Mouse (Mus musculus): Measurements from ENCODE around the gene Pirt. TPM values are rescaled to one million over a fixed set of nuclear protein-coding genes. Genes with fewer than 3 reads are reported as not detected.

Pirt gene
- polyA plus RNA-seq, 1 experiment from 2014 or later = 5.6 TPM

DNA sequence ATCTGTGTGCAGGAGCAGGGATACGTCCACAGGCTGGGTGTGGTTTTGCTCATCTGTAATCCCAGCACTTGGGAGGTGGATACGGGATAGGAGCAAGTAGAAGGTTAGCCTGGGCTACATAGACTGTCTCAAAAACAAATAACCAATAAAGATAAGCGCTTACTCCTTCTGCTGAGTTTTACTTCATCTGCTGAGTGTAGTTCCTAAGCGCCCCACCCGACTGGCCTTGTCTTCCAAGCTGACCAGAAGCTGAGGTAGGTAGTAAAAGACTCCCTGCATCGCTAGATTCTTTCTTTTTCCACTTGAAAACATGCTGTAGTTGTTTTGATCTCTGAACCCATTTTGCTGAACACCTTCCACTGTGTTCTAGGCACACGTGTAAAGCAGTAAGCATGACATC lies 9.0 kb upstream of the Pirt start:
- Histone ChIP-seq H3K9ac (ENCODE audit: low read length) (no peak overlapping the region), H3K27ac (ENCODE audit: low read depth) (no peak overlapping the region), H3K4me2 (ENCODE audit: low read length) (no peak overlapping the region), H3K36me3 (ENCODE audit: control insufficient read depth, insufficient read depth, low read length) (no peaks in the 10 kb centered on the region), H3K4me3 (ENCODE audit: low read depth, low read length) (no peak overlapping the region), H3K4me1 (replicated peaks; ENCODE audit: control insufficient read depth, insufficient read depth, low read length) (peaks cover 7% of the 10 kb centered on the region), H3K9me3 (ENCODE audit: control insufficient read depth, low read length) (peaks cover 3% of the 10 kb centered on the region; the same call in 1 of the 2 replicates), H3K27me3 (replicated peaks; ENCODE audit: control insufficient read depth, insufficient read depth, low read length) (no peaks in the 10 kb centered on the region)
- DNase-seq (ENCODE audit: low spot score) = no peak
- WGBS = 90% methylated on average over 7 of the region's 7 CpGs
- no peak for ATAC-seq (replicated peaks; ENCODE audit: low FRiP score, low TSS enrichment, low read depth)

DNA sequence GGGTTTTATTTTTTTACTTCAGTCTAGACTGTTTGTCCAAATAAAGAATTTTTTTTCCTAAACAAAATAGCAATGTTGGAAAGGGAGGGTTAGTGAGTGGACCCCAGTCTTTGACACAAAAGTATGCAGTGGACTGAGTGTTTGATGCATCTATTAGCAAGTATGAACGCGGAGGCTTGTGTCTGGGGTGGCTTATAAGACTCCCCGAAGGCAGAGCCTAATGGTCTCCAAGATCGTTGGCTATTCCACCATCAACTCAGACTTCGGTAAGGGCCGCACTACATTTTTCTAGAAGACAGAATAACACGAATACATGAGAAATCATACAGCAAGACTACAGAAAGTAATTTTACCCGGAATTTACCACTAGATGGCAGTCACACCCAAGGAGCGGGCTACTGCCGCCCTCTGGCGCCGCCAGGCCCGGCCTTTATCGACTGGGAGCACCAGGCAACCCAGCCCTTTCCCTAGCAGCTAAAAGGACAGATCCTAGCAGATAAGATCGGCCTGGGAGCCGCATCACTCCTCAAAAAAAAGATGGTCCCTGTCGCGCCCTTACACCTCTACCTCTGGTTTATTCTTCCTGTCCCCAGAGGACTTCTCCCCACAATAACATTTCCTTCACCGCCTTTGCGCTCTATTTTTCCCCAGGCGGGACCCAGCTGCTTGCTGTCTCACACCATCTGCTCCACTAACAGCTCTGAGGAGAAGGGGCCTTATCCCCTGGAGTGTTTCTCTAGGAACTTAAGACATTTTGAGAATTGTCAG lies 6.0 kb upstream of the Pirt start:
- Histone ChIP-seq H3K36me3 (ENCODE audit: control insufficient read depth, insufficient read depth, low read length) (no peaks in the 10 kb centered on the region), H3K27ac (ENCODE audit: low read depth) (peak overlapping the region; percentile 59; the same call in 1 of the 2 replicates), H3K4me2 (ENCODE audit: low read length) (peak overlapping the region; percentile 39), H3K4me3 (ENCODE audit: low read depth, low read length) (0 out of 2 replicates have a peak overlapping the region, but pooled peaks have one; percentile 11), H3K9ac (ENCODE audit: low read length) (0 out of 2 replicates have a peak overlapping the region, but pooled peaks have one; percentile 20), H3K9me3 (ENCODE audit: control insufficient read depth, low read length) (peaks cover 3% of the 10 kb centered on the region; the same call in 1 of the 2 replicates), H3K4me1 (replicated peaks; ENCODE audit: control insufficient read depth, insufficient read depth, low read length) (peaks cover 7% of the 10 kb centered on the region), H3K27me3 (replicated peaks; ENCODE audit: control insufficient read depth, insufficient read depth, low read length) (no peaks in the 10 kb centered on the region)
- DNase-seq (ENCODE audit: low spot score) (peak; percentile 83), ATAC-seq (replicated peaks; ENCODE audit: low FRiP score, low TSS enrichment, low read depth) (peak; percentile 81; the same call in 1 of the 2 replicates)
- WGBS = 13% methylated on average over 21 of the region's 21 CpGs

DNA sequence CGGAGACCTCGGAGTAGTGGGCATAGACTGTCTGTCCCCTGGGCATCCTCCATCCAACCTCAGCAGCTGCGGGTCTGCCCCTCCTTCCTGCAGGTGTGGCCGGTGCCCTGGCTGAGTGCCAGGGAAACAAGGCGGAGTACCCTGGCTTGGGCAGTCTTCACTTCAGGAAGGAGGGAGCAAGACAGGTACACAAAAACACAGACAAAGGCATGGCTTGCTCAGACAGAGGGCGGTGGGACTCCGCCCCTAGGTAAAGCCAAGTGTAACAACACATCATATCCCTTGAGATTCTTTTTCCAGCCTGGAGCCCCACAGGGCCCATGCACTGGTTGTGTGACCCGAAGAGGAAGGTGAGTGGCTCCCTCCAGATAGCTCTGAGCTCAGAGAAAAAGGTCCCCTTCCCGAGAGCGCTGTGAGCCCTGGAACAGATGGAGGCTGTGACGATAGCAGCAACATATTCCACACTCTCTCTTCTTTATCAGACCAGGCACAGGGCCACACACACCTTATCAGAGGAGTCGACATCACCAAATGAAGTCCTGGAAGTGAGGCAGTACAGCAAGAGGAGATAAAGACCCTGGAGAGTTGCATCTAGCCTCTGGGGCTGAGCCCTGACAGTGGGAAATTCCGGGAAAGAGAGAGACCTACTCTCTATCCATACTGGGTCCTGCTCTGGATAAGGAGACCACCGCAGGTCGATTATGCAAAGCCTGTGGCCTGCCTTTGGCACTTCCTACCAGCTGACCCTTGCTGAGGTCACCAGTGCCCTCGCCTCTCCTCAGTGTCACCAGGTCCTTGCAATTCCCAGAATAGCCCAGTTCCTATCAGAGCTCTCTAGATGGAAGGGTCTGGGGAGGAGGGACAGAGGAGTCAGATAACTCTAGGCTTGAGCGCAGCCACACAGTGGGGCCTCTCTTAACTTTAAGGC lies 1.0 kb downstream of the Pirt start:
- WGBS = 50% methylated on average over 17 of the region's 17 CpGs
- Histone ChIP-seq H3K4me2 (ENCODE audit: low read length) (no peak overlapping the region), H3K27ac (ENCODE audit: low read depth) (no peak overlapping the region), H3K9me3 (ENCODE audit: control insufficient read depth, low read length) (no peaks in the 10 kb centered on the region), H3K4me3 (ENCODE audit: low read depth, low read length) (no peak overlapping the region), H3K36me3 (ENCODE audit: control insufficient read depth, insufficient read depth, low read length) (no peaks in the 10 kb centered on the region), H3K27me3 (replicated peaks; ENCODE audit: control insufficient read depth, insufficient read depth, low read length) (no peaks in the 10 kb centered on the region), H3K9ac (ENCODE audit: low read length) (no peak overlapping the region), H3K4me1 (replicated peaks; ENCODE audit: control insufficient read depth, insufficient read depth, low read length) (no peaks in the 10 kb centered on the region; the same call in 1 of the 2 replicates)
- peak; percentile 68; the same call in 1 of the 2 replicates for ATAC-seq (replicated peaks; ENCODE audit: low FRiP score, low TSS enrichment, low read depth)
- no peak for DNase-seq (ENCODE audit: low spot score)

DNA sequence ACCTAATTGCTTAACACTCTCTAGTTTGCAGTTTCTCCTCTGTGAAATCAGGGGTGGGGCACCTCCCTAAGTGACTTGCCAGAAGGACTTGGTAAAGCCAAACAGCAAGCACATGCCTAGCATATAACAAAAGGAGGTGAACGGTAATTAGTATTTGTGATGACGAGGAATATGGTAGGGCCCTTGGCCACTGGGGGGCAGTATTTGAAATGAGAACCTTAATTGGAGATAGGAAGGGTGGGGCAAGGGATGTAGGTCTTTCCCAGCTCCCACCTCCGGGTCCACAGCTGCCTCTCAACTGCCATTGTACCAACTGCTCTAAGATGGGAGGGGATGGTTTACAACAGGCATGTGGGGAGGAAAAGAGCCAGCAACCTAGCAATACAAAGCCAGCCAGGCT lies 2.5 kb downstream of the Pirt start:
- ATAC-seq (replicated peaks; ENCODE audit: low FRiP score, low TSS enrichment, low read depth) = no peak
- 34% methylated on average over 3 of the region's 3 CpGs for WGBS

DNA sequence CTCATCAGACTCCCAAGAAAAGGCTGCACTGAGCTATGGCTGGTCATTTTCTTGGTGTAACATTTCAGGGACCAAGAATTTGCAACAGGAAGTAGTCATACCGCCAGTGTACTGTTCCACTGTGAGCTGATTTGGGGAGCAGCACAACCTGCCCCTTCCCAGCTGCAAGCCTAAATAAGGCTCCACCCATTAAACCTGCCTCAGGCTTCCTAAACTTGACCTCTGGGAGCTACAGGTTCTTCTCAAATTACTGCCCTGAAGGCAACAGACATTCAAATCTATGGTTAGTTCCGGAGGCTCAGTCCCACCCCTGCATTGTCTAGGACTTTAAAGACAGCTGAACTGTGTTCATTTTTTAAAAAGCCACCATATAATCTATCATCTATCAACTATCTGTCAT lies 8.2 kb downstream of the Pirt start:
- H3K4me1 ChIP-seq (replicated peaks; ENCODE audit: control insufficient read depth, insufficient read depth, low read length) = no peaks in the 10 kb centered on the region; the same call in 1 of the 2 replicates
- H3K27me3 ChIP-seq (replicated peaks; ENCODE audit: control insufficient read depth, insufficient read depth, low read length) = no peaks in the 10 kb centered on the region
- WGBS = 69% methylated on average over 2 of the region's 2 CpGs
- DNase-seq (ENCODE audit: low spot score) = no peak
- no peak overlapping the region for H3K27ac ChIP-seq (ENCODE audit: low read depth)
- H3K4me3 ChIP-seq (ENCODE audit: low read depth, low read length) = no peak overlapping the region
- no peak overlapping the region for H3K4me2 ChIP-seq (ENCODE audit: low read length)
- no peaks in the 10 kb centered on the region for H3K9me3 ChIP-seq (ENCODE audit: control insufficient read depth, low read length)
- ATAC-seq (replicated peaks; ENCODE audit: low FRiP score, low TSS enrichment, low read depth) = no peak
- no peaks in the 10 kb centered on the region for H3K36me3 ChIP-seq (ENCODE audit: control insufficient read depth, insufficient read depth, low read length)
- H3K9ac ChIP-seq (ENCODE audit: low read length) = no peak overlapping the region

More for the DNA sequence above, 2.5 kb downstream of the Pirt start:
- no peaks in the 10 kb centered on the region for H3K27me3 ChIP-seq (replicated peaks; ENCODE audit: control insufficient read depth, insufficient read depth, low read length)
- H3K4me1 ChIP-seq (replicated peaks; ENCODE audit: control insufficient read depth, insufficient read depth, low read length) = no peaks in the 10 kb centered on the region; the same call in 1 of the 2 replicates
- H3K4me2 ChIP-seq (ENCODE audit: low read length) = no peak overlapping the region
- no peaks in the 10 kb centered on the region for H3K9me3 ChIP-seq (ENCODE audit: control insufficient read depth, low read length)
- no peaks in the 10 kb centered on the region for H3K36me3 ChIP-seq (ENCODE audit: control insufficient read depth, insufficient read depth, low read length)
- H3K9ac ChIP-seq (ENCODE audit: low read length) = no peak overlapping the region
- no peak for DNase-seq (ENCODE audit: low spot score)
- H3K27ac ChIP-seq (ENCODE audit: low read depth) = no peak overlapping the region
- H3K4me3 ChIP-seq (ENCODE audit: low read depth, low read length) = no peak overlapping the region

DNA sequence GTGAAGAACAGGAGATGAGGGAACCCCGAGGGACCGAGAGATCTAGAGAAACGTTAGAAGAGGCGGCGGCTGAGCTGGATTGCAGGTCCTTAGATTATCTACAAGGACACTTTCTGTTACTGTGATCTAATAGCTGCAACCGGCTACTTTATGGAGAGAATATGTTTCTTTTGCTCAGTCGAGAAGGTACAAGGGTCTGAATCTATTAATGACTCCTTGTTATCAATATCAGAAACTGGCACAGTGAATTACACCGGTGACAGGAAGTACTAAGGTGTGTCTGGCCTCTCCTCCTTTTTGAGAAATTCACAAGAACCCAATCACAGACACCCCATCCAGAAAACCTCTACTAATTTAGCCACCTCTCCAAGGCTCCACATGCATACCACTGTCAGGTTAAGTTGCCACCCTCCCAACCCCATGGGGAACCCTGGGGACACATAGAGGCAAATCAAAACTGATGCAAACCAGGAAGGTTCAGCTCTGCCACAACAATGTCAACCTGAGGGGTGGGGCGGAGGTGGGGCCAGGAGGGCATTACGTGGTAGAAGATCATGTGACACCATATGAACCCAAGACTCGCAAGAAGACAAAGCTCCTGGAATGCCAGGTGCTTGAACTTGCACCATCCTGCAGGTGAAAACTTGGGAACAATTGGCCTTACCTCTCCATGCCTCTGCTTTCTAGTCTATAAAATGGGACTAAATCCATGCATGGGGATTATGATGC lies 12.5 kb downstream of the Pirt start:
- Histone ChIP-seq H3K27me3 (replicated peaks; ENCODE audit: control insufficient read depth, insufficient read depth, low read length) (no peaks in the 10 kb centered on the region), H3K9me3 (ENCODE audit: control insufficient read depth, low read length) (no peaks in the 10 kb centered on the region), H3K4me1 (replicated peaks; ENCODE audit: control insufficient read depth, insufficient read depth, low read length) (no peaks in the 10 kb centered on the region; the same call in 1 of the 2 replicates), H3K4me3 (ENCODE audit: low read depth, low read length) (no peak overlapping the region), H3K4me2 (ENCODE audit: low read length) (no peak overlapping the region), H3K27ac (ENCODE audit: low read depth) (no peak overlapping the region), H3K36me3 (ENCODE audit: control insufficient read depth, insufficient read depth, low read length) (no peaks in the 10 kb centered on the region), H3K9ac (ENCODE audit: low read length) (no peak overlapping the region)
- DNase-seq (ENCODE audit: low spot score) (no peak), ATAC-seq (replicated peaks; ENCODE audit: low FRiP score, low TSS enrichment, low read depth) (no peak)
- 78% methylated on average over 11 of the region's 11 CpGs for WGBS

DNA sequence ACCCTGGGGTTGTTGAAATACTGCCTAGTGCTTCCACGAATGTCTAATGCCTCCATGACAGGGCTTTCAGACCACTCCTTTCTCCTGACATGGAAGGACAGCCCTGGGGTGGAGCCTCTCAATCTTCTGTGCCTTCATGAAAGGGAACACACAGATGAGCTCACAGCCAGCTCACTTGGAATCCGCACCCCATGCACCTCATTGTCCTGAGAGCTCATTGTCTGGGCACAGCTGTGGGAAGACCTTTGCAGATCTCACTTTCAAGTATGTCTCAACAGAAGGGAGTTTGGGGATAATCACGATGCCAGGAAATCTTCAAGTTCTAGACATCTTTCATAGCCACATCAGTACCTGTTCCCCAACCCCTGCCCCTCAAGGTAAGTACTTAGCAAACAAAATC lies 16.5 kb downstream of the Pirt start:
- no peak overlapping the region for H3K4me2 ChIP-seq (ENCODE audit: low read length)
- DNase-seq (ENCODE audit: low spot score) (no peak), ATAC-seq (replicated peaks; ENCODE audit: low FRiP score, low TSS enrichment, low read depth) (no peak)
- H3K36me3 ChIP-seq (ENCODE audit: control insufficient read depth, insufficient read depth, low read length) = no peaks in the 10 kb centered on the region
- no peak overlapping the region for H3K27ac ChIP-seq (ENCODE audit: low read depth)
- H3K9me3 ChIP-seq (ENCODE audit: control insufficient read depth, low read length) = no peaks in the 10 kb centered on the region
- H3K27me3 ChIP-seq (replicated peaks; ENCODE audit: control insufficient read depth, insufficient read depth, low read length) = no peaks in the 10 kb centered on the region
- no peaks in the 10 kb centered on the region for H3K4me1 ChIP-seq (replicated peaks; ENCODE audit: control insufficient read depth, insufficient read depth, low read length)
- no peak overlapping the region for H3K4me3 ChIP-seq (ENCODE audit: low read depth, low read length)
- WGBS = 78% methylated on average over 3 of the region's 3 CpGs
- no peak overlapping the region for H3K9ac ChIP-seq (ENCODE audit: low read length)
